Mouse (Mus musculus): ENCODE measurements around the gene Olfr722.
"Not testable (repeated sequence)": the region's sequence is repeated elsewhere in the genome, so short reads cannot be mapped to it uniquely, and the experiment has no call there.

GRCm38 (mm10) chr14:49931687-49932086 lies 29.9 kb upstream of the Olfr722 start, which contains the start of gene Olfr723:
- not testable (repeated sequence) for TF ChIP-seq EP300, CTCF (IDR thresholded peaks at IDR 0.05; ENCODE audit: low read depth)

Data from heart, postnatal 0 days (tissue).